Mouse (Mus musculus): ENCODE data around the gene Gm8232.
"Not testable (repeated sequence)": the region's sequence is repeated elsewhere in the genome, so short reads cannot be mapped to it uniquely, and the experiment has no call there.

Gene Gm8232

GRCm38 (mm10) chr14:44433335-44433734 is at the start of gene Gm8232:
TSS of gene Gm8232 (plus strand) at chr14:44433635.
- not testable (repeated sequence) for DNase-seq (ENCODE audit: low spot score in 2 of 2)

DNA sequence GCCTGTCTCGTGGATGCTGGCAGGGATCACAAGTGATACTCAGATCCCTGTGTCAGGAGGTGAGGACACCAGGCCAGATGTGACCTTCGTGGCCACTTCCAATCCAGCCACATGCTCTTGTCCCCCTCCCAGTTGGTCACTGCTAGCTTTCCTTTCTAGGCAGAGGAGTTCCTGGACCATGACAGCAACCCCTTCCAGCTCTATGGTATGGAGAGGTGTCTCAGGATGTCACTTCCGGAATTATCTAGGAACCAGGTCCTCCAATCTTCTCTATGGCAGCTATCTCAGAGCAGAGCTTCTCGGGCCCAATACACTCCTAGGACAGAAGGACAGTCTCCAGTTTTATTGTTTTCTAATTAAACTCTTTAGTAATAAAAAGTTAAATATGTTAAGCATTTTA is 49.2 kb upstream of the Gm8232 start:
- DNase-seq (ENCODE audit: low spot score in 2 of 2), result not testable (repeated sequence)

- not testable (repeated sequence) for DNase-seq (ENCODE audit: low spot score in 2 of 2)
Measured at GRCm38 (mm10) chr14:44410588-44410987, 22.8 kb upstream of the Gm8232 start, which contains the start of gene Gm3371. TSS of gene Gm3371 (minus strand) at chr14:44410688.

Measured in urinary bladder, adult 18-20 months (tissue).